Mouse (Mus musculus) testis, adult 2 months (tissue): ENCODE data around the gene Exoc4.

Experiments used
- CTCF ChIP-seq: fragments of 200-500 bp; IDR thresholded peaks from 2 replicates; pipeline ENCODE4 v1.5.1; 2012; ENCODE audit warnings: low read depth, mild to moderate bottlenecking, inconsistent platforms, low read length, moderate library complexity; ENCODE audit not compliant: control insufficient read depth, insufficient read depth, insufficient replicate concordance
- POLR2A ChIP-seq: fragments of 200-500 bp; IDR thresholded peaks from 2 replicates; pipeline ENCODE4 v1.6.1; 2012; ENCODE audit warnings: low read depth, mild to moderate bottlenecking, inconsistent platforms, low read length, moderate library complexity; ENCODE audit not compliant: control insufficient read depth

DNA sequence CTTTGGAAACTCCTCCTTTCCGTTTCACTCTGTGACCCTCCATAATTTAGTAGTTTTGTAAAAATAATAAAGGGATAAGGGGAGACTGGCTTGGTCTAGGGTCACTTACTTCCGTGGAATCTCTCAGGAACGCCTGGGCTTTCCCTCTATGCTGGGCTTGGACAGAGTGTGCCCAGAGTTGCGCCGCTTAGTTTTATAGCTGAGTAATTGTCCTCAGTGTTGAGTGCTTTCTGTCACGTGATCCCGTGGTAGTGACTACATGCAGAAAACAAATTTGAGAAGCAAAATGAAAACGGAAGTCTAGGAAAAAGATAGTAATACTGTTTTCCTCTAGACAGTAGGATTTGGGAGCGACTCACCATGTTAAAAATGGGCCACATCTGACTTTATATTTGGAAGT, 235.7 kb downstream of the Exoc4 start:
- TF ChIP-seq CTCF (no peak), POLR2A (no peak)
